Mouse (Mus musculus) erythroid progenitor cell, adult 5-6 weeks (primary cell): ENCODE measurements around the gene Ptpn11. TPM values are rescaled to one million over a fixed set of nuclear protein-coding genes. Genes with fewer than 3 reads are reported as not detected.

ENCODE experiments used
- ATAC-seq: replicated peaks from 2 replicates; pipeline ENCODE4 v1.8.0; 2016; ENCODE audit warnings: moderate number of reproducible peaks, mild to moderate bottlenecking, moderate TSS enrichment, inconsistent platforms; ENCODE audit not compliant: poor library complexity, low FRiP score, severe bottlenecking
- total RNA-seq, 2 experiments: library from RNA; stranded (forward) in 1 of 2; stranded (reverse) in 1 of 2; fragments of 150-400 nt in 1 of 2; fragments of 186-747, 209-891 nt in 1 of 2; gene quantifications; 2 replicates each; pipeline versions ENCODE4 v1.2.3 to v1.2.4; 2015 to 2017; ENCODE audit warnings: low replicate concordance in 2 of 2

Ptpn11 gene
- total RNA-seq, 2 experiments from 2014 or later = 19.3 to 36.9 TPM

DNA sequence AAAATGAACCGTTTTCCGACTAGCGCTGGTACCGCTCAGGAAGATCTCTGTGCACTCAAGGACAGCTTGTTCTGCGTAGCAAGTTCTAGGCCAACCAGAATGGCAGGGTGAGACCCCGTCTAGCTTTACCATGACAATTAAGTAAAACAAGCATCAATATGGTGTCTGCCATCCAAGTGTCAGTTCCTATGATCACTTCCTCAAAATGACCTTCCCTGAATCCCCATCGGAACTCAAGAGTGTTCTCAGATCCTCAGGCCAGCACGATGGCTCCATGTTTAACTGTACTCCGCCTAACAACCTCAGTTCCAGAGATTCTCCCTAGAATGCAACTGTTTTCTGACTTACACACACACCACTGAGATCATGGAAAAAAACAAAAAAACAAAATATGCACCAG, 2.9 kb downstream of the Ptpn11 start:
- no peak for ATAC-seq

DNA sequence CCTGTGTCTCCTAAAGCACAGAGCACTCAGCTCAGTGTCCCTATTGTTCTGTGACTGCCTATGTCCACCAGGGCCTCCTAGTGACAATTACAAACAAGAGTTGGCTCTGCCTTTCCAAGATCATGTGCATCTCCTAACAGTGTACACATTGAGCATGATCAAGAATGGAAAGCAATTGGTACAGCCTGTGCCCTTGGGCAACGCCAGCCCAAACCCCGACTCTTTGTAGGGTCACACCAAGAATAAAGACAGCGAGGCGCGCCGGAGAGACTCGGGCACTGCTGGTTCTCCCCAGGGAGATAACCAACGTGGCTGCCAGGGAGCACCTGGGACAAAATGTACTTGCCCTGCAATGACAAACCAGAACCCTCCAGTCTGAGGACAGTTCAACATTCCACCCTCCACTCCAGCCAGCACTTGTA, 3.6 kb downstream of the Ptpn11 start:
- ATAC-seq = no peak

DNA sequence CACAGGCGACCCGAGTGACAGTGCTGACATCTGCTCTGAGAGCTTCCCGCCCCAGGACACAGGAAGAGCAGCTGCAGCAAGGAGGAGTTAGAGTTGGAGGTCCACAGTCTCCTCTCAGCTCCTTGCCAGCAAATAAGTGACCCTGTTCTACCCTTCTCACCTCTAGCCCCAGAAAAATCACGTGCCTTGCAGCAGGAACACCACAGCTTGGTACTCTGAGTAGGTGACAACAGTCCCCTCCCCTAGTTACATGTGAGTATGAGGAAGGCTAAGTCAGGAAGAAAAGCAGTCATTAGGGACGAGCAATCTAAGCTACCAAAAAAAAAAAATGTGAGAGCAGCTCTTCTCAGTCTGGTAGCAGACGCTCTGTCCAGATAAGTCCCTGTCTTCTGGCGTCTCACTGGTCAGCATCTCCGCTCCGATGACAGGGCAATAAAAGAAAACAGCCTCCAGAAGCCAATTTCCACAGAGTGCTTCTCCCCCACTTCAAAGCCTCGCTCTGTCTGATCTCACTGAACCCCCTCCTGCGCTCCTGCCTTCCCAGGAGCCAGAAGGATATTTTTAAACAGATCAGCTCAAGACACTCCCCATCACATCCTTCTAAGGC, 6.1 kb downstream of the Ptpn11 start:
- peak; percentile 64 for ATAC-seq

DNA sequence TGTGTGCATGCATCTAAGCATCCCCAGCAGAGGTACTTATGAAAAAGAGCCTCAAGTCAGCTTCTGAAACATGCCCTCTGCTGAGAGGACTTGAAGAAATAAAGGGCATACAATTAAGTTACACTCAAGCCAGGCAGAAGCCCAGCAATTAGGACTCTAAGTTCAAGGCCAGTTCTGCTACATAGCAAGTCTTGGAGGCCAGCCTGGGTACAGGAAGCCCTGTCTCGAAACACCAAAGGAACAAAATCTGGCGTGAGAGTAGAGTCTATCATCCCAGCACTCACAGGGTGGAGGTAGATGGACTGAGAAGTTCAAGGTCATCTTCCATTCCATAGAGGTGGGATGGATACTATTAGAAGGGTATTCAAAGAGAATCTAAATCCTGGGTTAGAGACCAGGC, 6.8 kb downstream of the Ptpn11 start:
- no peak for ATAC-seq

DNA sequence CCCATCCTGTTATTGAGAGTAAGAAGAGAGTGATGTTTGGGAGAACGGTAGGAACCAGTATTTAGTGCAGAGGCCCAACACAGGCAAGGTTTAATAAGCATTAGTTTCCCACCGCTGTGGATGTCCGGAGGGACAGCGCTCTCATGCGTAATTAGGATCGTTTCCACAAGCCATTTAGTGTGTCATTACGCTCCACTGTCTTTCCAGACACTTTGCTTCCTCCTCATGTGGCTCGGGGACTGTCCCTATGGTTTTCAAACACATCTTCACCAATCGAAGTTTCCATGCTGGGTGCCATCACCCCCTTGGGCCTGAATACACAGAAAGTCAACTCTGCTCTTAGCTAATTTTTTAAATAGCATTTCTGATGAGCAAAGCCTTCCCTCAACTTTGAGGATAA, 7.9 kb downstream of the Ptpn11 start:
- no peak for ATAC-seq

DNA sequence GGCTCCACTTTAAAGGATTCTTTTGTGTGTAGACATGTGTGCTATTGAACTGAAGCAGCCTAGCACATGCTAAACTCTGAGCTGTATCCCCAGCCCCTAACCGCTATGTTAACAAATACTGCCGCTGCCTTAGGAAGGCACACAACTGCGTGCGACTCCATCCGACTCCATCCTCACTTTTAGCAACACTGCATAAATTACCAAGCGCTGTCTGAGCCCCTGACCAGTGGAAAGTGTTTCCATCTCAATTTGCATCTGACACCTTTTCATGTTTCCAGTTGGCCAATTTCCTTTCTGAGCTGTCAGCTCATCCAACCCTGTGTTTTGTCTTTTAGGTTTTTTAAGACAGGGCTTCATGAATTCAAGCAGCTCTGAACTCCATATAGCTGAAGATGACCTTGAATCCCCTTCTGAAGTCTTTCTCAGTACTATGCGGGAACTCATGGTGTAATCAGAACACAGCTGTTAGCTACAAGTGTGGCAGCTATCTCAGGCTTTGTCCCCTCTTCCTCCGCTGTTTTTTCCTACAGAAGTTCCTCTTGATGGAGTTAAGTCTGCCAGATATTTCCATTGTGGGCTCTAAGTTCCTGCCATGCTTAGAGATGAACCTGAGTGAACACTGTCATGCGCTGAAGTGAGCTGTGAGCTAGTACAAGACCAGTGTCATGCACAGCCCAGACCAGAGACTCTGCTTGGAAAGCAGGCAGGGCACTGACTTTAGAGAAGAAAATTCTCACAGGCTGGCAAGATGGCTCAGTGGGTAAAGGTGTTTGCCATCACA, 11.9 kb downstream of the Ptpn11 start:
- ATAC-seq = no peak

DNA sequence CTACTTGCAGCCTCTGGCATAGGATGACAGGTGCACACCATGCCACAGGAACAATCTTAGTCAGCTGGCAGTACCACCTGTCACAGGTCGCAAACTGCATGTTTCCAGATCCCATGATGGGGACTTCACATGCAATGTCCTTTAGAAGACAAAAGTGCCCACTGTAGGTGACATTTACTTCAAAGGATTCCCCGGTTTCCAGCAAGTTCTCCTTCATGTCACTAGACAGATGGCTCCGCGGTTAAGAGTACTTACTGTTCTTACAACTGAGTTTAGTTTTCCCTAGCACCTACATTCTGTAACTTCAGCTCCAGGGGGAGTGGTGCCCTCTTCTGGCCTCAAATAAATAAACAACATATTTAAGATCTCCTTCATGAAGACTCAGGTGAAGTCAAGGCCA, 18.4 kb downstream of the Ptpn11 start:
- ATAC-seq = no peak

DNA sequence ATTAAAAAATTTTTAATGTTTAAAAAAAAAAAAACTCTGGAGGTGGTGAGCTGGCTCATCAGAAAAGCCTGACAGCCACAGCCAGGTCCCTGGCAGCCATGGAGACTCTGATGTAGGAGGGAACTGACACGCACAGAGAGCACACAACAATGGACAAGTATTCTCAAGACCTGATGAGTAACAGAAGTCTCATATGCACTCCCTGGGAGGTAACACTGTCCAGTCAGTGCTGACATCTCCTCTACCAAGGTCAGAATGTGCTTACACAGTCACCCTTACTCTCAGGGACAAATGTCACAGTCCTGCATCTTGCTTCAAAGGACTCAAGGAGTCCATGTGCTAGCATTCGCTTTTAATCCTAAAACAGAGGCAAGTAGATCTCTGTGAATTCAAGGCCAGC, 21.6 kb downstream of the Ptpn11 start:
- ATAC-seq = no peak

DNA sequence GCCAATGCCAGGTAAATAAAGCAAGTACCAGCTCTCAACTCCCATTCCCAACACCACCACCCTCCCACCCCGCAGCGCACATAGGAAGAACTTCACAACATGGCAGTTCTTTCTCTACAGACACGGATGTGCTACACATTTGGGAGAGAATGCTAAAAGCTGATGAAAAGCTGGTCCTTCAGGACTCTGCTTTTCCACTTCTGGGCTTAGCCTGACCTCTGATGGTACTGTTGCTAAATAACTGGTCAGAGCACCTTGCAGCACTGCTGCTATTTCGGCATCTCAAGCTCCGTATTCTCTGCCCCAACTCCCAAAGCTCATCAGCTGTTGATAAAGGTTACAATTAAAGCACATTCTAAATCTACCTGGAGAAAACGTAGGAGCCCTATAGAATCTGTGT, 24.3 kb downstream of the Ptpn11 start:
- no peak for ATAC-seq

DNA sequence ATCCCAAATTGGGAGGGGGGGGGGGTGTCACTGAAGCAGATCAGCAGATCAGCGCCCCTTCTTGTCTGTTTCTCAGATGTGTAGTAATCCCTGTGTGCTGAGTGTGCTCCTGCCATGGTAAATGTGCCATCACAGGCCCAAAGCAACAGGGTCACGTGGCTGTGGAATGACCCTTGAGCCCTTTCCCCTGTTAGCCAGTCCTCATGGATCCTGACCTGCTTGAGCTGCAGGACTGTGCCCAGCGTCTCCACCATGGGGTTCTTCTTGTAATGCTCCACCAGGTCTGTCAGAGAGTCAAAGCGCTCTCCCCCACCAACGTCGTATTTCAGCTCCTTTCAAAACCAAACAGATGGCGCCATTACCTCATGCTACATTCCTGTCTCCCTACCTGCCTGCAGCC, 28.3 kb downstream of the Ptpn11 start:
- ATAC-seq = no peak

DNA sequence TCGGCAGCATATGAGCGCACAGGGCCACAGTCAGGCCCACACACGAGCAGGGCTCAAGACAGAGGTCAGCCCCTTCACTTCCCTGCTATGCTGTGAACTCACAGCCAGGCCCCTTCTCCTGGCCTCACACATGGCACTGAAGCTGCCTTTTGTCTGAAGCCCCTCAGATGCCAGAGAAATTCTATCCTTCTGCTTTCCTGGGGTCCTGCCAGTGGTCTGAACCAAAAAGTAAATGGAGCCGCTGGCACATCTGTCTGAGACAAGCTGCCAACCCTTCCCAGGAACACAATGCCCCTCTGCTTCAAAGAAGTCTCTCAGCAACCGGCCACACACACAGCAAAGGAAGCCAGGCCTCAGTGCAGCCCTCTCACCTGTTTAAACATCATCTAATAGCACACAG, 28.9 kb downstream of the Ptpn11 start:
- ATAC-seq = no peak

DNA sequence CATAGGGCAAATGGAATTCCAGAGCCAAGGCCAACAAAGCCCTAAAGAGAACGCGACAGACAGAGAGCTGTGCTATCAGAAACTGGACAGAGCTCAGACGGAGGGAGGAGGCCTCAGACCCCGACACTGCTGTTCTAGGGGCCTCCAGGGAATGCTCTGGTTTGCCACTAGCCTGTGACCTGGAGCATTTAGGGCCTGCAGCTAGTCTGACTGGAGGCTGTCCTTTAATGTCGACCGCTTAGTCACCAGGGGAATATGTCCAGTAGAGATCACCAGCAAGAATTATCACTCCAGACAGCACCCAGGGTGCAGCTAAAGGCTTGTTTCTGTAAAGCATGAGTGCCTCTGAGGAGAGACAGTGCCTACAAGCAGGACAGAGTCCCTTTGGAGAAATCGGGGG, 32.2 kb downstream of the Ptpn11 start:
- ATAC-seq = no peak

DNA sequence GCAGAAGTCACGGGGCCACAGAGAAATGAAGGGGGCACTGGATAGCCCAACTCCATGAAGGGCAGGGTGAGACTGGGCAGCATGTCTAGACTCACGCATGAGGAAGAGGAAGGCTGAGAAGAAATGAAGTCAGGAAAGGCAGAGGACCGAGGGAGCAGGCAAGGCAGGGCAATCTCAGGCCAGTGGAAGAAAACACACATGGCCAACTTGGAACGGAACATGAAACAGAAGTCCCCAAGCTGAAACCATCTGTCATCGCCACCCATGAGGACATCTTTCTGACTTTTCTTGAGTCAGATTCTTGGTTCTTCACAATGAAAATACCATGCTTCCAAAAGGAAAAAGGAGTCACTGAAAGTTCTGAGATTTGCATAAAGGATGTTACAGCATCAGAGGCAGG, 33.7 kb downstream of the Ptpn11 start:
- ATAC-seq = no peak

DNA sequence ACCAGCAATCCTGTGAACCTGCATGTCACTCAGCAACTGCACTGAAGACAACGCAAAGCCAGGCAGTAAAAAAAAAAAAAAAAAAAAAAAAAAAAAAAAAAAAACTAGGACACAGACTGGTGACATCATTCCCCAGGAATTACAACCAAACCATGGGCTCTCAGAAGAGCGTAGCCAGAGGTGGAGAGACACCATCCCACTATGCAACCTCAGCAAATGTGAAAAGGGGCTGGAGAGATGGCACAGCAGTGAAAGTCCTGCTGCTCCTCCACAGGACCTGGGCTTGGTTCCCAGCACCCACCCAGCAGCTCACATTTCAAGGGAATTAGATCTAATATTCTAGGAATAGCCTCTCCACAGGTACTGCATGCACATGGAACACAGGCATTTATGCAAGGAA, 34.2 kb downstream of the Ptpn11 start:
- no peak for ATAC-seq

DNA sequence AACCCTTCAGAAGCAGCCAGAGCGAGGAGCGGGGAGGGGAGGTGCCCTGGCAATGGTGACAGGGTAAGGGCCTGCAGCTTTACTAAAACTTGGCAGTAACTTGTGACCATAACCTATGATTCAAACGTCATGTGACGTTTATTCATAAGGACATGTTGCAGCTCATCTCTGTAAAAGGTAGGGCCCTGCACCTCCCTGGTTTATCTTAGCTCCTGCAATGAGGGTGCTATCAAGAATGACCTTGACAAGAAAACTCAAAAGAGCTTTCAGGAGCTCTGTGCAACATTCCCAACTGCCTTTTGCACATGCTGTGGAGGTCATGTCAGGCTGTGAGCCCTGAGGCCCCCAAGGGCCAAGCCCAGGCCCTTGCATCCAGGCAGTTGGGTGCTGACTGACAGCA, 35.1 kb downstream of the Ptpn11 start:
- ATAC-seq = no peak

DNA sequence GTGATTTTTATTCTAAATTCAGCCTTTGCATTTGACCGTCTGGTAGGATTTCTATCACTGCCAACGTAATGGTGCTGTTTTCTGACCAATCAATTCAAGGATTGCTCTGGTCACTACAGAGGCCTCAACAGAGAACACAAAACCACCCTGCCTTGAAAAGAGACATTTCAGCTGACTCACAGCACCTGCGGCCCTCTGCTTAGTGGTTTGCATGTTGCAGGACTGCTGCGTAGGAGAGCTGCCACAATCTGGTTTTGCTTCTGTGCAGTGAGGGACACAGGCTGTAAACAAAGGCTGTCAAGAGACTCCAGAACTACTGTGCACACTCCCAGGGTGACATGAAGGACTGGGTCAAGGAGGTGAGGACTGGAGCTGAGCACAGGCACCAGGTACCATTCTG, 40.5 kb downstream of the Ptpn11 start:
- no peak for ATAC-seq

DNA sequence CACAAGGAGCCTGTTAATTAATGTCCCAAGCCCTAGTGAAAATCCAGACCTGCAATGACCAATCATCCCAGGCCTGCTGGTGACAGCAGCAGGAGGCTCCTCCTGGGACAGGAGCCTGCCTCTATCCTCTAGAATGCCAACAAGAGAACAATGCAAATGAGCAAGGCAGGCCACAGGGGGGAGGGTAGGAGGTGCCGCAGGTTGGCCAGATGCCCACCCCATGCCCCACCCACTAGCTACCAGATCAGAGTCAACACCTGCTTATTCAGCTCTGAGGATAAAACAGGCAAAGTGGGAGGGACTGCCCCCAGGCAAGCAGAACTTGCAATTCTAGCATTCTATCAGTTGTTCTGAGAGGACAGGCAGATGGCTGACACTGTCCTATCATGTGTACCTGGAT, 42.0 kb downstream of the Ptpn11 start:
- no peak for ATAC-seq

DNA sequence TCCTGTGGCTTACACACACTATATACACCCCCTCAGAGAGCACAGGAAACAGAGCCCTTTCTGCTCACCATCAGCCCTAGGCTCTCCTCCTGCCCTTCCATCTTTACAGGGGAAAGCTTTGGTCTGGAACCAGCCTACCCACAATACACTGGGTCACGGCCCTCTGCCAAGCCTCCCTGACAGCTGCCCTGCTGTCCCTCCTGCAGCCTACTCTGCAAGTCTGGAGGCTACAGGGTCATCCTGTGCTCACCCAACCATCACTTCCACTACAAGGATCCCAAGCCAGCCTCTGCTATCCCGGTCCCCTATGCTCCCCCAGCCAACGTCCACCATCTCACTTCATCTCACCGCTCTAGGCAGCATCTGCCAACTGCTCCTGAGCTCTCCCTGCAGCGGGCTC, 44.9 kb downstream of the Ptpn11 start:
- no peak for ATAC-seq

DNA sequence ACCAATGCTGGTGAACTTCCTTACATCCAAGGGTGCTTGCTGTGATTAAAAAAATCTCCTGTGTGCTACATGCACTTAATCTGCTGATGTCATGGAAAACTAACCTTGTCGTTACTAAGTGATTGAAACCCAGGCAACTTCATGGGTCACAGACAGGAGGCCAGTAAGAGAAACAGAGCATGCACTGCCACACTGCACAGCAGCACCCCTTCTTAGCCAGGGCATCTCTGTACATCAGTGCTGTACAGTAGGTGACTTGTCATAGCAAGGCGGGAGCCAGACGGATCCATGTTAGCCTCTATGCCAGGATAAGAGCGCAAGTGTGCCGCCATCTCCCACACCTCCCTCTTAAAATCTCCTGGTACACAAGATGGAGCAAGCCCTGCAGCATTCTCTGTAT, 45.6 kb downstream of the Ptpn11 start:
- ATAC-seq = no peak

DNA sequence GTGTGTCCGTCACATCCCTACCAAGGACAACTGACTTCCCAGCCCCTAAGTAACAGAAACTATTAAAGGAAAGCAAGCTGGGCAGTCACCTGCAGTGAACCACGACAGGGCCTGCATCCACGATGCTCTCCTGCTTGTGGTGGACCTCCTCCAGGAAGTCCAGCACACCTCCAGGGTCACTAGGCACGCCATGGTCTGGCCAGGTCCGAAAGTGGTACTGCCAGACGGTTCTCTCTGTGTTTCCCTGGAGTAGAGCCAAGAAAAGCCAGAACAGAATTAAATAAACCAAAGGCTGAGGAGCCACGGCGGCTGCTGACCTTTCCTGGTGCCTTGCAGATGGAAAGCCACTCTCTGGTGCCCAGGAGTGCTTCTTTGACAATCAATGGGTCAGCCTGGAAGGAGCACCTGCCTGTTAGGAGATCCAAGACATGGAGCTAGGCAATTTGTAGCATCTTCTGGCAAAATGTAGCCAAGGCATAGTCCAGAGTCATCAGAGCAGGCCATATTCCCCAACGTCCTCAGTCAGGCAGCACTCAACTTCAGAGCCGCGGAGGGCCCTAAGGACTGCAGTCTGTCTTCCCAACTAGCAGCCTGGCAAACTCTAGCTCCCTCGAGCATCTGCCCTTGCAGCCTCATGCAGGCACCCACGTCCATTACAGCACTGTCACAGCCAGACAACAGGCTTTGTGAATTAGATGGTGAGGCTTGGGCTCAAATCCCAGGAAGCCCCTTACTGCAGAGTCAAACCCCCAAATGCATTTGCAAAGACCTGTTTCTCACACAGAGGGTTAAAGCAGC, 46.6 kb downstream of the Ptpn11 start:
- no peak for ATAC-seq
